Mouse (Mus musculus) sigmoid colon, adult 10 weeks (tissue): ENCODE data around the gene Rcn2. TPM values are rescaled to one million over a fixed set of nuclear protein-coding genes. Genes with fewer than 3 reads are reported as not detected.

Source experiments
- polyA plus RNA-seq: library from polyadenylated mRNA; stranded (reverse); fragments of 350-450 nt; fragmentation: Illumina TruSeq; extraction: RNeasy Lipid Tissue Mini Kit (QIAGEN cat#74804); gene quantifications from one replicate; pipeline ENCODE4 v1.2.3, GENCODE M21; 2014; ENCODE audit warnings: low read depth, low replicate concordance

Rcn2 gene
- polyA plus RNA-seq: 90.8 TPM

DNA sequence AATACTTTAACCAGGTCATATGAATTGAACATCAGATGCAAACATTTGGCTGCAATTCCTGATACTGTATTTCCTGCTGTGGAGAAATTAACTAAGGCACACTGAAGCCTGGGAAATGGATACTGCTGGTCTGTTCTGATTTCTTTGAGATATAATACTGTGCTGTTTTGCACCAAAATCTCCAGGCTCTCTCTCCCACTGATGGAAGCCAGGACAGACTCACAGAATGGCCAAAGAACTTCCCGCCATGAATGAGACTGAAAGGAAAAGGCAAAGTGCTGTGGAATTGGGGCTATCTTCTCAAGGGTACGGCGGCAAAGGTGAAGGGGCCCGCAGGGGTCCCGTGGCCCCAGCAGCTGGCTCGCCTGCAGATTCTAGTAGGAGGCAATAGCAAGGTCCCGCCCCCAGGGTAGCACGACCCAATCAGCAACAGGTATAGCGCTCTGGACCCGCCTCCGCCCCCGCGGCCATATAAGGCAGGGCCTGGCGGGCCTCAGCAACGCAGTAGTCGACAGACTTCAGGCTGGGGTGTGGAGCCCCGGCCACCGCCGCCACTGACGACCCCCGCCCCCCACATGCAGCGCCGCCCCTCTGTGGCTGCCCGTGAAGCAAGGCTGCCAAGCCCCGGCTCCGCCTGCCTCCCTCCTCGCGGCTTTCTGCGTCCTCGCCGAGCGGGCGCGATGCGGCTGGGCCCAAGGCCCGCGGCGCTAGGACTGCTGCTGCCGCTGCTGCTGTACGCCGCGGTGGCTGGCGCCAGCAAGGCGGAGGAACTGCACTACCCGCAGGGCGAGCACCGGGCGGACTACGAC, at the start of gene Rcn2:
Rcn2 (plus strand) TSS at position 474 of the 809 bp plus-strand sequence.

DNA sequence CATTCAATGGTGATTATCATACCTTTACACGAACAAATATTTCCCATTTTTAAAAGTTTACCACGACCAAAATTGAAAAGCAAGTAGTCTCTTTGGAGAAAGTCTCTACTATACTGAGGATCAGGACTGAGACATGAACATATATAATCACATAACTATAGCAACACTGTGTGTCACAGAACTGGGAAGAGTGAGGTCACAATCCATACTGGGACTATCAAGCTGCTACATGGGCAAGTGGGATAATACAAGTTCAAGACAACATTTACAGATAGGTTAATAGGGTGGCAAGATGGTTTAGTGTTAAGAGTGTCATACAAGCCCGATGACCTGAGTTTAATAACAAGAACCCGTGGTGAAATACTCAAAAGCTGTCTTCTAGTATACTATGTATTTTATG, 31.2 kb upstream of the Rcn2 start, which contains the start of gene 4930563M21Rik:
4930563M21Rik (minus strand) TSS at position 101 of the 400 bp plus-strand sequence.

DNA sequence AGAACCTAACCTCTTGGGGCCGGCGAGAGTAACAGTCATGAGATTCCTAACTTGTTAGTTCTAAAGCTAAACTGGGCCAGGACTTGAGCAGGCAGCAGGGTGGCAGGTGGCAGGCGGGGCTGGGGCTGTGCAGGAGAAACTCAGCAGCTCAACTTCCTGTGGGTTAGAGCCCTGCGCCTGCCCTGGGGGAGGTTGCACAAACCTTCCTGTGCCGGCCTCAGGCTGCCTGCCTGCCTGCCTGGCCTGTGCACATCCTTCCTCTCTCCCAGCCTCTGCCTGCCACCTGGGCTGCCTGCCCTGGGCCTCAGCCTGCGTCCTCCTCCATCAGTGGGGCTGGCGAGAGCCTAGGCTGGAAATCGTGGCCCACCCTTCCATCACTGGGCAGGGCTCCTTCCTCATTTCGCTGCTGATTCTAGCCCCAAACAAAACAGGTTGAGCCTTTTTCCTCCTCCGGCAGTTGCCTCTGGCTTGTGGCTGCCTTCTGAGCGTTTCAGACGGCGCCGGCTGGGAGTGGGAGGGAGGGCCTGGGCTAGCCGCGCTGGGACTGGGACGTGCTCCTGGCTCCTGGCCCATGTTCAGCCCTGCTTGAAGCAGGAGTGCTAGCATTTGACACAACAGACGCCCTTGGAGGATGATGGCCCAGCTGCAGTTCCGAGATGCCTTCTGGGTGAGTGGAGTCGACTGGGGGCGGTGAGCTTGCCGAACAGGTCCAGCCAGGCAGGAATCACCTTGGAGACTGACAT, 48.3 kb downstream of the Rcn2 start, which contains the start of gene Pstpip1:
Pstpip1 (plus strand) TSS at position 185 of the 743 bp plus-strand sequence.

Other genes starting within 250 kb of the Rcn2 start
- 22.1 TPM for gene Scaper, start 103.7 kb upstream of the Rcn2 start, polyA plus RNA-seq
- not detected for gene 4930563M21Rik, start 31.3 kb upstream of the Rcn2 start, polyA plus RNA-seq
- gene Pstpip1, start 48.1 kb downstream of the Rcn2 start, polyA plus RNA-seq: not detected
- gene Tspan3, start 123.6 kb downstream of the Rcn2 start, polyA plus RNA-seq: 374 TPM